Mouse (Mus musculus) cerebellum, postnatal 4 days (tissue): ENCODE data around the gene Tbx1.

ENCODE experiments used
- DNase-seq, 2 experiments: peaks; one replicate each; pipeline ENCODE4 v3.0.0; 2022; ENCODE audit warnings: low spot score in 2 of 2, mixed read lengths in 1 of 2

Gene Tbx1

GRCm38 (mm10) chr16:18588738-18589055, 1.8 kb downstream of the Tbx1 start:
- no peak for DNase-seq

- no peak for DNase-seq
Measured at GRCm38 (mm10) chr16:18587847-18588737, 2.4 kb downstream of the Tbx1 start.

GRCm38 (mm10) chr16:18586906-18587546, 3.4 kb downstream of the Tbx1 start:
- no peak for DNase-seq

- no peak for DNase-seq
Measured at GRCm38 (mm10) chr16:18586076-18586905, 4.2 kb downstream of the Tbx1 start.

- DNase-seq, result no peak
Measured at GRCm38 (mm10) chr16:18585676-18586075, 4.8 kb downstream of the Tbx1 start.

- no peak for DNase-seq
Measured at GRCm38 (mm10) chr16:18584901-18585510, 5.5 kb downstream of the Tbx1 start.

GRCm38 (mm10) chr16:18583673-18584357, 6.7 kb downstream of the Tbx1 start:
- DNase-seq, result no peak

GRCm38 (mm10) chr16:18583169-18583568, 7.3 kb downstream of the Tbx1 start:
- DNase-seq, result no peak

GRCm38 (mm10) chr16:18582426-18583148, 7.9 kb downstream of the Tbx1 start:
- DNase-seq, result no peak

GRCm38 (mm10) chr16:18581623-18582205, 8.8 kb downstream of the Tbx1 start:
- no peak for DNase-seq

GRCm38 (mm10) chr16:18581050-18581622, 9.3 kb downstream of the Tbx1 start:
- DNase-seq, result no peak

- DNase-seq, result no peak
Measured at GRCm38 (mm10) chr16:18580389-18580788, 10.1 kb downstream of the Tbx1 start.

GRCm38 (mm10) chr16:18577599-18578160, 12.8 kb downstream of the Tbx1 start:
- no peak for DNase-seq

- no peak for DNase-seq
Measured at GRCm38 (mm10) chr16:18577071-18577470, 13.4 kb downstream of the Tbx1 start.

GRCm38 (mm10) chr16:18574196-18574595, 16.3 kb downstream of the Tbx1 start:
- DNase-seq, result no peak

- no peak for DNase-seq
Measured at GRCm38 (mm10) chr16:18568599-18568998, 21.9 kb downstream of the Tbx1 start.

GRCm38 (mm10) chr16:18564472-18564871, 26.0 kb downstream of the Tbx1 start:
- DNase-seq, result no peak

GRCm38 (mm10) chr16:18556461-18556860, 34.0 kb downstream of the Tbx1 start:
- DNase-seq, result no peak

- DNase-seq, result no peak
Measured at GRCm38 (mm10) chr16:18555235-18555935, 35.1 kb downstream of the Tbx1 start.
